Mouse (Mus musculus): ENCODE measurements around the gene Sfi1. TPM values are rescaled to one million over a fixed set of nuclear protein-coding genes. Genes with fewer than 3 reads are reported as not detected.
"Not testable (repeated sequence)": the region's sequence is repeated elsewhere in the genome, so short reads cannot be mapped to it uniquely, and the experiment has no call there.

Sfi1 gene
- polyA plus RNA-seq, 1 experiment: not detected

DNA sequence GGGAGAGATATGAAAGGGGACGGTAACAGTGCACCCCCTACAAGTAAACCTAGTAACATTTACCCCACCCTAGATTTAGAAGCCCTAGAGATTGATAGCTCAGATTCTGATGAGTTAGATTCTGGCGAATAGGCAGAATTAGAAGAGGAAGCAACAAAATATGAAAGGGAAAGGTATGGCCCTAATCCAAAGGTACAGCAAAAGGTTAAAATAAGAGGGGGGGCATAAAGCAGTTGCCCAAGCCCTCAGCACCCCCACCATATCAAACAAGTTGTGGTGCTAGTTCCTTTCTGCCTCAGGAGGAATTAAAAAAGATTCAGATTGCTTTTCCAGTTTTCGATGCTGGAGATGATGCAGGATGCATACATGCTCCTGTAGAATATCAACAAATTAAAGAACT is 87.1 kb downstream of the Sfi1 start:
- 78% methylated on average over 3 of the region's 3 CpGs for WGBS
- TF ChIP-seq CTCF (IDR thresholded peaks at IDR 0.05; ENCODE audit: insufficient read depth, low read depth, low read length): no peak
- no peak for TF ChIP-seq POLR2A (IDR thresholded peaks at IDR 0.05; ENCODE audit: insufficient read depth, low read depth, low read length)

DNA sequence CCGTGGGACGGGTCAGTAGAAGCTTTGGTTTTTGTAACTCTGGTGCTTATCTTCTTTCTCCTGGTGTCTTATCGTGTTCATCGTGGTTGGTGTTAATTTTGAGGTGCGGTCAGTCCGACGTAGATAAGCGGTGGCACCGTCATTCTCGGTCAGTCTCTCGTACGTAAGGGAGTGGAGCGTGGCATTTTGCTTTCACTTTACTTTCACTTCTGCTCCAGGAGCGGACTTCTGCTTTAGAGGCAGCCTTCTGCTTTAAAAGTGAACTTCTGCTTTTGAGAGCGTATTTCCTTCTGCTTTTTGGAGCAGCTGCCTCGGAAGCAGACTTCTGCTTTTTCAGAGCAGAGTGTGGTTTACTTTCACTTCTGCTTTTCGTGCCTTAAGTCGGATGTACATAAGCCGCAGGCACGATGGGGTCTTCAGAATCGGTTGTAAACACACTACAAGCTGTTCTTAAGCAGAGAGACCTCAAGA is 88.0 kb downstream of the Sfi1 start:
- 91% methylated on average over 21 of the region's 21 CpGs for WGBS
- no peak overlapping the region for H3K4me3 ChIP-seq (ENCODE audit: insufficient read depth, low read depth, low read length)
- no peak overlapping the region for H3K27ac ChIP-seq (ENCODE audit: insufficient read depth, low read depth, low read length)
- no peaks in the 10 kb centered on the region for H3K4me1 ChIP-seq (ENCODE audit: control insufficient read depth, insufficient read depth, low read length)
- TF ChIP-seq CTCF (IDR thresholded peaks at IDR 0.05; ENCODE audit: insufficient read depth, low read depth, low read length): no peak
- TF ChIP-seq POLR2A (IDR thresholded peaks at IDR 0.05; ENCODE audit: insufficient read depth, low read depth, low read length): no peak

More for the DNA sequence above, 87.1 kb downstream of the Sfi1 start:
- no peaks in the 10 kb centered on the region for H3K4me1 ChIP-seq (ENCODE audit: control insufficient read depth, insufficient read depth, low read length)
- H3K4me3 ChIP-seq (ENCODE audit: insufficient read depth, low read depth, low read length): no peak overlapping the region
- H3K27ac ChIP-seq (ENCODE audit: insufficient read depth, low read depth, low read length): no peak overlapping the region

GRCm38 (mm10) chr11:3104501-3105260 is 88.6 kb downstream of the Sfi1 start:
- 87% methylated on average over 20 of the region's 20 CpGs for WGBS
- not testable (repeated sequence) for H3K4me3 ChIP-seq (ENCODE audit: insufficient read depth, low read depth, low read length); H3K27ac ChIP-seq (ENCODE audit: insufficient read depth, low read depth, low read length); H3K4me1 ChIP-seq (ENCODE audit: control insufficient read depth, insufficient read depth, low read length)

DNA sequence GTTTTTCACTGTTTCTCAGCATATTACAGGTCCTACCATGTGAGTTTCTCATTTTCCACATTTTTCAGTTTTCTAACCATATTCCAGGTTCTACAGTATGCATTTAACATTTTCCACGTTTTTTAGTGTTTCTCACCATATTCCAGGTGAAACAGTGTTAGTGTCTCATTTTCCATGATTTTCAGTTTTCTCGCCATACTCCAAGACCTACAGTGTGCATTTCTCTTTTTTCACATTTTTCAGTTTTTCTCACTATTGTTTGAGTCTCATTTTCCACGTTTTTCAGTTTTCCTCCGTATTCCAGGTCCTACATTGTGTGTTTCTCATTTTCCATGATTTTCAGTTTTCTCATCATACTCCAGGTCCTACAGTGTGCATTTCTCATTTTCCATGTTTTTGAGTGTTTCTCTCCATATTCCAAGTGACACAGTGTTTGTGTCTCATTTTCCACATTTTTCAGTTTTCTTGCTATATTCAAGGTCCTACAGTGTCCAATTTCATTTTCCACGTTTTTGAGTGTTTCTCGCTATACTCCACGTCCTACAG is 89.6 kb downstream of the Sfi1 start:
- no peak for TF ChIP-seq POLR2A (IDR thresholded peaks at IDR 0.05; ENCODE audit: insufficient read depth, low read depth, low read length)
- no peak for TF ChIP-seq CTCF (IDR thresholded peaks at IDR 0.05; ENCODE audit: insufficient read depth, low read depth, low read length)
- WGBS: 59% methylated on average over 7 of the region's 7 CpGs
- H3K4me3 ChIP-seq (ENCODE audit: insufficient read depth, low read depth, low read length): no peak overlapping the region
- H3K27ac ChIP-seq (ENCODE audit: insufficient read depth, low read depth, low read length): no peak overlapping the region
- H3K4me1 ChIP-seq (ENCODE audit: control insufficient read depth, insufficient read depth, low read length): no peaks in the 10 kb centered on the region

GRCm38 (mm10) chr11:3102626-3103025 is 90.6 kb downstream of the Sfi1 start:
- WGBS: 75% methylated on average over 7 of the region's 7 CpGs

GRCm38 (mm10) chr11:3101875-3102494 is 91.3 kb downstream of the Sfi1 start:
- TF ChIP-seq POLR2A (IDR thresholded peaks at IDR 0.05; ENCODE audit: insufficient read depth, low read depth, low read length): no peak
- TF ChIP-seq CTCF (IDR thresholded peaks at IDR 0.05; ENCODE audit: insufficient read depth, low read depth, low read length): no peak
- 70% methylated on average over 10 of the region's 10 CpGs for WGBS
- Histone ChIP-seq H3K4me3 (ENCODE audit: insufficient read depth, low read depth, low read length) (no peak overlapping the region), H3K4me1 (ENCODE audit: control insufficient read depth, insufficient read depth, low read length) (no peaks in the 10 kb centered on the region), H3K27ac (ENCODE audit: insufficient read depth, low read depth, low read length) (no peak overlapping the region)

More at GRCm38 (mm10) chr11:3102626-3103025, 90.6 kb downstream of the Sfi1 start:
- H3K4me3 ChIP-seq (ENCODE audit: insufficient read depth, low read depth, low read length); H3K27ac ChIP-seq (ENCODE audit: insufficient read depth, low read depth, low read length); H3K4me1 ChIP-seq (ENCODE audit: control insufficient read depth, insufficient read depth, low read length): not testable (repeated sequence)

- H3K27ac ChIP-seq (ENCODE audit: insufficient read depth, low read depth, low read length): no peak overlapping the region
- TF ChIP-seq POLR2A (IDR thresholded peaks at IDR 0.05; ENCODE audit: insufficient read depth, low read depth, low read length) (no peak), CTCF (IDR thresholded peaks at IDR 0.05; ENCODE audit: insufficient read depth, low read depth, low read length) (no peak)
- WGBS: 75% methylated on average over 25 of the region's 25 CpGs
- no peaks in the 10 kb centered on the region for H3K4me1 ChIP-seq (ENCODE audit: control insufficient read depth, insufficient read depth, low read length)
- no peak overlapping the region for H3K4me3 ChIP-seq (ENCODE audit: insufficient read depth, low read depth, low read length)
These were observed 92.0 kb downstream of the Sfi1 start for GRCm38 (mm10) chr11:3101072-3101874.

DNA sequence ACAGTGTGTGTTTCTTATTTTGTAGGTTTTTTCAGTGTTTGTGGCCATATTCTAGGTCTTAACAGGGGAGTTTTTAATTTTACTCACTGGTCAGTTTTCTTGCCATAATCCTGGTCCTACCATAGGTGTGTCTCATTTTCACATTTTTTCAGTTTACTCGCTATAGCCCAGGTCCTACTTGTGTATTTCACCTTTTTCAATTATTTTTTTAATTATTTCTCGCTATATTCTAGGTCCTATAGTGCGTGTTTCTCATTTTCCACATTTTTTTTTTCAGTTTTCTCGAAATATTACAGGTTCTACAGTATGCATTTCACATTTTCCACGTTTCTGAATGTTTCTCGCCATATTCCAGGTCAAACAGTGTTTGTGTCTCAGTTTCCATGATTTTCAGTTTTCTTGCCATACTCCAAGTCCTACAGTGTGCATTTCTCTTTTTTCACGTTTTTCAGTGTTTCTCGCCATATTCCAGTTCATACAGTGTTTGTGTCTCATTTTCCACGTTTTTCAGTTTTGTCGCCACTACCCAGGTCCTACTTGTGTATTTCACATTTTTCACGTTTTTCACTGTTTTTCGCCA is 93.1 kb downstream of the Sfi1 start:
- 75% methylated on average over 12 of the region's 12 CpGs for WGBS
- H3K4me3 ChIP-seq (ENCODE audit: insufficient read depth, low read depth, low read length); H3K27ac ChIP-seq (ENCODE audit: insufficient read depth, low read depth, low read length); H3K4me1 ChIP-seq (ENCODE audit: control insufficient read depth, insufficient read depth, low read length): not testable (repeated sequence)

Other genes starting within 250 kb of the Sfi1 start
- gene Eif4enif1, start 8.9 kb upstream of the Sfi1 start, polyA plus RNA-seq (2012; ENCODE audit: insufficient read depth, insufficient read length, low replicate concordance, missing spikeins): not detected in 2 replicates
- gene Drg1, start 73.0 kb upstream of the Sfi1 start, polyA plus RNA-seq (2012; ENCODE audit: insufficient read depth, insufficient read length, low replicate concordance, missing spikeins): not detected in 2 replicates
- not detected in 2 replicates for gene Patz1, start 95.4 kb upstream of the Sfi1 start, polyA plus RNA-seq (2012; ENCODE audit: insufficient read depth, insufficient read length, low replicate concordance, missing spikeins)
- not detected in 2 replicates for gene Pik3ip1, start 136.9 kb upstream of the Sfi1 start, polyA plus RNA-seq (2012; ENCODE audit: insufficient read depth, insufficient read length, low replicate concordance, missing spikeins)
- not detected in 2 replicates for gene Limk2, start 215.7 kb upstream of the Sfi1 start, polyA plus RNA-seq (2012; ENCODE audit: insufficient read depth, insufficient read length, low replicate concordance, missing spikeins)

All from olfactory bulb, adult 2 months (tissue).